Mouse (Mus musculus) left cerebral cortex, postnatal 4 days (tissue): ENCODE measurements at regions not wholly inside any gene's neighbourhood (a gene's known extent, or its start where the extent isn't known, plus 50 kb on each side); places are given as distances from the start of the nearest gene placed in this dataset.

ENCODE experiments used
- DNase-seq: peaks from one replicate; pipeline ENCODE4 v3.0.0-alpha.2; 2022
- intact Hi-C: fragments of 180-260 bp; cut with DNase I; formaldehyde crosslinking; loops from one replicate; pipeline ENCODE4 v1.15.1; 2025

DNA sequence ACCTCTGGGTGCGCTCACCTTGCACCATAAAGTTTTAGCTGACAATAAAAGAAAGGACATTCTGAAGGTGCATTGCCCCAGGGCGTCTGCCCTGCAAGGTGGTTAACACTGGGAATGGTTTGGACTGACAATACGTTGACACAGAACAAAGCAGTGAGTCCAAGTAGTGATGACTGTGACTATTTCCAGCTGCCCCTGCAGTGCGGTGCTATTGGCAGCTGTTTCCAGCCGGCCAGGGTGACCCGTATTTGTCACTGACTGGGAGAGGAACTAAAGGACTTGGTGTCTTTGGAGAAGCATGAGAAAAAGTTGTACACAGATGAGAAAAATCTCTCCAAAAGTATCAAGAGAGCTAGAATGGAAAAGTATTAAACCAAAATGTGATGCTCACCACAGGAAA is 52.0 kb upstream of the Vtcn1 start:
- intact Hi-C loops = loop anchor here (10.0 kb wide), 1 partner anchor 142 kb away; no protein-coding TSS in a partner anchor
- no peak for DNase-seq

DNA sequence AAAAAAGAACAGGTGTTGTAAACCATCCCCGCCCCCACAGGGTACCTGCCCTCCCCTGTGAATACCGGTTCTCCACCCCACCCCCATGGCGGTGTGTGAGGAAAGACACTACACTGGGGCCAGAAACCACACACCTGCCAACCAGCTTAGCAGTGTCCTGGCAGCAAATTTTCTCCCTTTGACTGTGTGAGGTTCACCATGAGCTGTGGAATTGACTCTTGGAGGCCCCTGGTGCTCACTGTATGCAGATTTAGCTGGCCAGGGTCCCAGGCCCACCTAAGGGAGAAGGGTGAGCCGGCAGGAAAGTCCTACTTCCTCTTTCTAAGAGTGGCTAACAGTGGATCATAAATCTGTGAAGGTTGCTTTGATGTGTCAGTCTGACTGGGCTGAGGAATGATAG is 53.9 kb upstream of the Vtcn1 start:
- intact Hi-C loops = loop anchor here (10.0 kb wide), 1 partner anchor 143 kb away; no protein-coding TSS in a partner anchor
- no peak for DNase-seq

DNA sequence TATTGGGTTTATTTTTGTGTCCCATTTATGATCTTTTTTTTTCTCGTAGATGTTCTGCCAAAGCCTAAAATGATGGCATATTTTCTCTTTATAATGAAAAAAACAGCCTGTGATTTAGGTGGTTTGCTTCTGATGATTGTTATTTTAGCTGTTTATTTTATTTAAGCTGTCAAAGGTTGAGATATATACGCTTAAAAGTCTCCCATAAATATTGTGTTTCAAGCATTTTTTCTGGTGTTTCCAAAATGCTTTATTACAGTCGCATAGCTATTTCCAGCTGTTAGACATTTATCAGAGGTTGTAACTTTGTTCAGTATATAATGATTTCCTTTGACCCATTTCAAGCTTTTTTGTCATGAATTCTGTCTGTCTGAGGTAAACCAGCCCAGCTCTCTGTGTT is 54.4 kb upstream of the Vtcn1 start:
- no peak for DNase-seq
- intact Hi-C loops = loop anchor here (10.0 kb wide), 1 partner anchor 144 kb away; no protein-coding TSS in a partner anchor

DNA sequence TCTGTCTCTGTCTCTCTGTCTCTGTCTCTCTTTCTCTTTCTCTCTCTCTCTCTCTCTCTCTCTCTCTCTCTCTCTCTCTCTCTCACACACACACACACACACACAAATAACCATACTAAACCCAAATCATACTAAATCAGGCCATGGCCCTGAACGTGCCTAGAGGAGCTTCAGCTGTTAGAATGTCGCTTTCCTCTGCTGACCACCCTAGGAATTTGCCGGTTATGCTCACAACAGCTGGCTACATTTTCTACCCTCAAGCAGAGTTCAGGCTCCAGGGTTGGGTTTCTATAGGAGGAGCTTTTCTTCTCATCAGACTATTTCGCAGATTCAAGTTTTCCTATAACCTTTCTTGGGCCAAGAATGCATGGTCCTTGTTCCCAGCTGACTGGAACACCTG is 56.1 kb upstream of the Vtcn1 start:
- no peak for DNase-seq
- intact Hi-C loops = loop anchor here (10.0 kb wide), 1 partner anchor 186 kb away; no protein-coding TSS in a partner anchor

DNA sequence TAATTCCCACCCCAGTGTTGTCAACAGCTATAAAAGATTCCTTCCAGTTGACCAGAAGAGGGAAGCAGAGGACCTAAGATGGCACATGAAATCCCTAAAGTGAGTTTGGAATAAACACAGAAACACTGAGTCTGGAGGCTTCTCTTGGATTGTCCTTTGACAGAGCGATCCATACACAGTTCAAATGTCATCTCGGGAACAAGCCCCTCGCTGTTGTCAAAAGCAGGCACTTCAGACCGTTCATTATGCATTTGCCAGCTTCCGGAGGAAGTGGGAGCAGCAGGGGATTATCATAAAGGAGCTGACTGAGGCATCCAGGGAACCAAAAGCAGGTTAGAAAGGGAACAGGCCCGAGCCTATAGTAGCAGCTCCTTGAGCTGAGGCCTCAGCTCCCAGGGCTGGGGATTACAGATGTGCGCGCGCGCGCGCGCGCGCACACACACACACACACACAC is 57.1 kb upstream of the Vtcn1 start:
- peak; percentile 4 for DNase-seq
- intact Hi-C loops = loop anchor here (10.0 kb wide), 1 partner anchor 187 kb away; no protein-coding TSS in a partner anchor

DNA sequence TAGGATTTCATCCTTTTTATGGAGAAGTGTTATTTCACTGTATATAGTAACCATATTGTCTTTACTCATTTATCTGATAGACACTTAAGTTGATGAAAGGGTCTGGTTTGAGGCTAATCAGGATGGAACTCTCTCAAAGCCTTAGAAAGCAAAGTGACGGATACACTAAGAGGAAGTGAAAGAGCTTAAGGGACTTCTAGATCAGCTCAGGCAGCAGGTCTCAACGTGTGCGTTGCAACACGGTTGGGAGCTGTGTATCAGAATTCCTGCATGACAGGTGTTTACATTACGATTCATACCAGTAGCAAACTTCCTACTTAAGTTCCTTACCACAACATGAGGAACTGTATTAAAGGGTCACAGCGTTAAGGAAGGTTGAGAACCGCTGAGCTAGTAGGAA is 59.9 kb upstream of the Vtcn1 start:
- no peak for DNase-seq
- intact Hi-C loops = loop anchor here (10.0 kb wide), 1 partner anchor 189 kb away; no protein-coding TSS in a partner anchor

DNA sequence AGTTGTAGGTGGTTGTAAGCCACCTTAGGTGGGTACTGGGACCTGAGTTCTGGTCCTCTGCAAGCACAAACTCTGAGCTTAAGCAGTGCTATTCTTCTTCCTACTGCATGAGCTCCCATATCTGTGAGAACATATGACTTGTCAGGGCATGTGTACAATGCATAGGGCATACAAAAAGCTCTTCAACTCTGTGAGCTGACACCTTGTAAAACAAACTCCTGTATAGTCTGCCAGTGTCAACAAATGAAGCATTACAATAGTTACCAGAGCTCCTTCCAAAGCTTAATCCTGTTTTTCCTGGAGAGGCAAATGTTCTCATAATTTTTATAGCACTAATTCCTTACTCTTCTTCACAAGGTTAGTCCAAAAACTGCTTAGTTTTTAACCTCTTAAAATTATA is 62.4 kb upstream of the Vtcn1 start:
- intact Hi-C loops = loop anchor here (10.0 kb wide), 1 partner anchor 192 kb away; no protein-coding TSS in a partner anchor

DNA sequence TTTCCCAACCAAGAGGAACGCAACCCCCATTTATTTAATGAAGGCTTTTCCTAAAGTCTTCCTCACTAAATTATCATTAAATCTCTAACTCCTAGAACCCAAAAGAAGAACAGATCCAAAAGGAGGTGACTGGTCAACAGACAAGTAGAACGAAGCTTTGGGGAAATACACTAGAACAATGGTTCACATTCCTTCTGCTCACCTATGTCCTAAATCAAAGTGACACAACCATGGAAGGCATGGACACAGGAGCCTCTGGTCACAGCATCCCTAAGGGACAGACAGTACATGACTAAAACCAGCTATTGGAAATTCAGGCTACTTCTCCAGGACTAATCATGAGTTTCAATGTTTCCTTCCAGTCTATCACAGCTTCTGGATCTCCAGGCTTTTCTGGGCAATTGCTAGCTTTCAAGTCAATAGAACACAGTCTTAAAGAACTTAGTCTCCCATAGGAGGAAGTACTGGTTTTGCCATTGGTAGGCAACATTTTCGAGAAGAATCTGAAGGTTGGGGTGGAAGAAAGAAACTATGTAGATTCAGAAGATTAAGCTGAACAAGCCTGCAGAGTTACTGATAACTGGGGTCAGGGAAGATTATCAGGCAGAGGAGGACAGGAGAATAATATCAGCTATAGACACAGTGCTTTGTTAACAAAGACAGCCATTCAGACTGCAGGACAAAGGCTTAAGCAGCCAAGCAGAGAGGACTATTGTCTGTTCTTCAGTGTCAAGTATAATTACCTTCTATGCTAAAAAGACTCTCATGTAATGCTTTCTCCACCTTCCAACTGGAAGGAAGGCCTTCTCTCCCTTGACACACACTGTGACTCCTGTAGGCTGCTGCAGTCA is 65.9 kb upstream of the Vtcn1 start:
- intact Hi-C loops = no loop called here
- DNase-seq = no peak

More for the DNA sequence above, 62.4 kb upstream of the Vtcn1 start:
- no peak for DNase-seq

DNA sequence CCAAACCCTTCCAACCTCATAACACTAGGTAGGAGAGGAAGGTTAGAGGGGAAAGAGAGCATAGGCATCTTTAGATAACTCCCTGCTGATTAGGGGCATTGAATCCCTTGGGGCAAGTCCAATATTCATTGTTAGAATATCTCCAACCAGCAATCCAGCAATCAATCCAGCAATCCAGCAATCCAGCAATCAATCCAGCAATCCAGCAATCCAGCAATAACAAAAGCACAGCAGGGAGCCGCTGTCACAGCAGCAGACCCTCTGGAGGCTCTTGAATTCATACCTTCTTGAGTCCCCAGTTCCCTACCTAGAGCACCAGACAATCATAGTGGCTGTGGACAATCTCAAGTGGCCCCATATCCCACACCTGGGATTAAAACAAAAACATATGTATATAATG is 69.4 kb upstream of the Man1a2 start:
- intact Hi-C loops = no loop called here

DNA sequence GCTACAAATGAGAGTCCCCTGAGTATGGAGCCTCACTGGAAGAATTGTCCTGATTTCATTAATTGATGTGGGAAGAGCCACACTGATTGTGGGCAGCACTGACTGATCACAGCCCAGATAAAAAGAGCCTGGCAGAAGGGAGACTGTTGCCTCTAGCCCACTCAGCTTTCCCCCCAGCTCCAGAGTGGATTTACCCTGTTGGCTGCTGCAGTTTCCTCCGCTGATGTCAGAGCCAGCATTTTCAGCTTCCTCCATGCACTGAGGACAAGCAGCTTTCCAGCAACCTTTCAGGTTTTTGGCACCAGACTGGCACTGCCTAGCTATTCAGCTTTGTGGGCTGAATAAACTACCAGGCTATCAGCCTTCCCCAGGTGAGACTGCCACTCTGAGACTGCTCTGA is 65.9 kb upstream of the Man1a2 start:
- intact Hi-C loops = no loop called here
- DNase-seq = no peak

More for the DNA sequence above, 69.4 kb upstream of the Man1a2 start:
- no peak for DNase-seq

DNA sequence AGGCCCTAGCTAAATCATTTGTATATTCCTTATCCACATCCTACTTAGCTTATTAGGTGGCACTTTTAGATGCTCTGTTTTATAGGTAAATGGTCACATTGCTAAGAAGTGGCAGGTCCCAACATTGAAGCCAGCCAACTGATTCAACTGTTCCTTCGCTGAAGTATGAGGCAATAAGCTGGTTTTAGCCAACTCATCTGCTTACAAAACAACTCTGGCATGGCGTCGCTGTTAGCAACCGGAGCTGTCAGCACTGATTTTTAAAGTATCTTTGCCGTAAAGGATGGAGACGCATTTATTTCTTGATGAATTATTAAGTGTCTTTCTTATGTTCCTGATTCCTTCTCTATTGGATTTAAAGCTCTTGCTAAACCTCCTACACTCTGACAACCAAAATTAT is 63.4 kb upstream of the Man1a2 start:
- intact Hi-C loops = no loop called here

DNA sequence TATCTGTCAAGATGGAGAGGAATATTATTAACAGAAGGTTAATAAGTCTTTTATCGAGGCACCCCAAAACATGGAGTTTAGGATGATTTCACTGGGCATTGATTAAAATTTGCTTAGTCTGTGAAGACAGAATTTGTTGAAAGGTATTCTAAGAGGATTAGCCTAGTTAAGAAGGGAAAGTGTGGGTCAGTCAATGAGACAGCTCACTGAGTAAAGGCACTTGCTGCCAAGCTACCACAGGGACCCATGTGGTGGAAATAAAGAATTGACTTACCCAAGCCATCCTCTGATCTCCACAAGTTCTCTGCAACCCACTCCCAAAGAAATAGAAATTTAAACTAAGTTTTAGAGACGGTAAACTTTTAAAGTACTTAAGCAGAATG is 63.0 kb upstream of the Man1a2 start:
- intact Hi-C loops = no loop called here
- DNase-seq = no peak

More for the DNA sequence above, 63.4 kb upstream of the Man1a2 start:
- DNase-seq = no peak

DNA sequence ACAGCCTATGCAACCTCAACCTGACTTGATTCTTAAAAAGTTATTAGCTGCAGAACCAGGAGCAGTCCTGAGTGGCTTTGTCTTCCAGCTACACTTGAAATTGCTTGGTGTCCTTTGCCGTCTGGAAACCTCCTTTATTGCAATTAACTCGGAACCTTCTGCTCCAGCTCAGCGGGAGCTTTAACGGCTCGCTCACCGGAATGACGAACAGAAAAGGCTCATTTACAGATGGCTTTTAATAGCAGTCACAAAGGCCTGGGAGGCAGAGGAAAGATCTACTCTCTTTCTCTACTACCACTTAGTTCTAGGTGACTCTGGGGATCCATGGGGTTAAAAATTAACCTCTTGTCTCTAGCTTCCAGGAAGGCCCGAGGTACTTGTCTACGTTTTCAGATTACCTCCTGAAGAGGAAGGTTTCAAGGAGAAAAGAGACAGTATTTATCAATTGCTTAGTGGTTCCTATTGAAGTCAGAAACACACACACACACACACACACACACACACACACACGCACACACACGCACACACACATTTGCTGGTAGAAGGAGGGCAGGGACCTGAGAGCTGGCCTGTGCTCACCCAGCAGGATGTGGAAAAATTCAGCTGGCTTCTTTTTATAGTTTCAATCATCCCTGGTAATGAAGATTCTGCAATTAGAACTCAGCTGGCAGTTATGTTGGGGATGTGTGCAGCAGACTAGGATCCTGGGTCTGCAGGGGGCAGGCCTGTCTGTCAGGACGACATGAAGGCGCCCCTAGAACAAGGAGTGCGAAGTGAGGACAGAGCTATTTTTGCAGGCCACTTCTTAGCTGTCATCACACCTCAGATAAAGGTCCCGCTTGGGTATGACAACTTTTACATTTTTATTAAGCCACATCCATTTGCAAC is 62.4 kb upstream of the Man1a2 start:
- intact Hi-C loops = no loop called here
- peak; percentile 3 for DNase-seq

DNA sequence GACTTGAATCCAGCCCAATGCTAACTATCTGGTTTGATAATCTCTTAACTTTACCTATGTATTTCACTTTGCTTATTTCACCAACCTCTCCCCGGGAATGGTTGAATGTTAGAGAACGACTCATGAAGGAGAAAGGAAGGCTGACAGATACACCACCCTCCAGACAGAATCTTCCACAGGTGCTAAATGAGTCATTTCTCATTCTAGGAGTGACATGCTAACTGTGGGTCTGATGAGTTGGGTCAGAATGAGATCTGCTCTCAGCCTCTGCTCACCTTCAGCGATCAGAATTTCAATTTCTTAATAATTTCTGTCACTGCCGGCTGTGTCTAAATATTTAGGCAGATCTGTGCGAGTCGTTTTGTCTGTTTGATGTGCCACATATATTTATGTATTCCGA is 52.4 kb upstream of the Man1a2 start:
- intact Hi-C loops = no loop called here
- no peak for DNase-seq

DNA sequence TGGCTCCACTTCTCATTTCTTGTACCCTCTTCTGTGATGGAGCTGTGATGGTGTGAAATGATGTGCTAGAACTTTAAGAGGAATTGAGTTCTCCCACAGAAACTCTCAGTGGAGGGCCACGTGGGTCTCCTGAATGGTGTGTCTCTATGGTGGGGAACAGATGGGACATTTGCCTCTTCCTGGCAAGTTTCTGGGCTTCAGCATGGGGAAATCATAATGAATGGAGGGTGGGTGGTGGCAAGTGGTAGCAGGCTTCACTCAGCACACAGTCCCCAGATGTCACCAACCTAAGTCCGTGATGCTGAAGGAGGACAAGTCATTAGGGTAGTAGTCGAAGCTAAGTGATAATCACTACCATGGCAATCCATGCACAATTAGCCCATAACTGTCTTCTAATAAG is 51.2 kb upstream of the Man1a2 start:
- no peak for DNase-seq
- intact Hi-C loops = no loop called here
